Mouse (Mus musculus): ENCODE data around the gene Oser1.

Oser1 gene

DNA sequence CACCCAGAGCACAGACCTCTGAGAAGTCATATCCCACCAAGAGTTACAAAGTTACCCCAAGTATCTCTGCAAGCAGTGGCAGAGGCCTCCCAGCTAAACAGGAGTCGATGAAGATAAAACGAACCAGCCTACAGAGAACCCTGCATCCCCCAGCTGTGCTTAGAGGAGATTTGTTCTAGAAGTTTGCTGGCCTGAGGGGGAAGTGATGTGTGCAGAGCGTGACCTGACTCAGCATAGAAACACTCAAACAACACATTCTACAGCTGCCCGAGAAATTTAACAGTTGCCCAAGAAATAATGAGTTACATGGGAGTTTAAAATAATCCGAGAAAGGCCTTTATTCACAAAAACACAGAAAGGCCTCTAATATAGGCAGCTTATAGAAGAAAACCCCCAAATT lies 65.8 kb downstream of the Oser1 start:
- DNase-seq (ENCODE audit: low read depth): no peak

DNA sequence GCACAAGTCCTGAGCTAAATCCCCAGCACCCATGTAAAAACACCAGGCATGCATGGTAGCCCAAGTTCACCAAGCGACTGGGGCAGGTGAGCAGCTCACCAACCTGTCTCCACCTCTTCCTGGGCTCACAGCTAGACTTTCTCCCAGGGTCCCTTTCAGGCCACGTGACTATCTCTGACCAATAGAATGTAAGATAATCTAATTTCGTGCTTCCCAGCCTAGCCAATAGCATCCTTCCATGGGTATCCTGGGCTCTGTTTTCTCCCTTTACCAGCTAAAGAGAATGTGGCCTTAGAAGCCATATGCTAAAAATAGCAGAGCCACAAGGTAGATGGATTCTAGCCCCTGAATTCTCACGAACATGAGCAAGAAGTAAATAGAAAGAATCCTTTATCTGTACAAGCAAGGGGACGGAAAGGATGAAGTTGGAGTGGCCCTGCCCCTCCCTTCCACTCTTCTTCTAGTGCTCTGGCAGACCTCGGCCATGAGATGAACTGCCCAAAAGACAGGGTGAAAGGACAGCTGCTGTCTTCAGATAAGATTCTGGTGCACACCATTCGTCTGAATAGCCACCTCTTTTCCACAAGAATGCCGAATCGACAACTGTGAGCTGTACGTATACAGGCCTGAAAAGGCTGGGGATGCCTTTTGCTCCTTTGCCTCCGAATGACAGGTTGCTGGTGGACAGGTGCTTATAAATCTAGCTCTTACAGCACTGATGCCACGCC lies 68.2 kb downstream of the Oser1 start:
- no peak for DNase-seq (ENCODE audit: low read depth)
